Mouse (Mus musculus) lung, adult 2 months (tissue): ENCODE results near the gene Tdrd9.

ENCODE experiments used
- CTCF ChIP-seq: fragments of 200-500 bp; IDR thresholded peaks from 2 replicates; pipeline ENCODE4 v1.5.1; 2011; ENCODE audit warnings: mild to moderate bottlenecking, low read length, control low read depth; ENCODE audit not compliant: insufficient read depth
- POLR2A ChIP-seq: fragments of 200-500 bp; IDR thresholded peaks from 2 replicates; pipeline ENCODE4 v1.6.1; 2011; ENCODE audit warnings: low read depth, mild to moderate bottlenecking, control low read depth, low read length, borderline replicate concordance; ENCODE audit errors: extremely low read depth

DNA sequence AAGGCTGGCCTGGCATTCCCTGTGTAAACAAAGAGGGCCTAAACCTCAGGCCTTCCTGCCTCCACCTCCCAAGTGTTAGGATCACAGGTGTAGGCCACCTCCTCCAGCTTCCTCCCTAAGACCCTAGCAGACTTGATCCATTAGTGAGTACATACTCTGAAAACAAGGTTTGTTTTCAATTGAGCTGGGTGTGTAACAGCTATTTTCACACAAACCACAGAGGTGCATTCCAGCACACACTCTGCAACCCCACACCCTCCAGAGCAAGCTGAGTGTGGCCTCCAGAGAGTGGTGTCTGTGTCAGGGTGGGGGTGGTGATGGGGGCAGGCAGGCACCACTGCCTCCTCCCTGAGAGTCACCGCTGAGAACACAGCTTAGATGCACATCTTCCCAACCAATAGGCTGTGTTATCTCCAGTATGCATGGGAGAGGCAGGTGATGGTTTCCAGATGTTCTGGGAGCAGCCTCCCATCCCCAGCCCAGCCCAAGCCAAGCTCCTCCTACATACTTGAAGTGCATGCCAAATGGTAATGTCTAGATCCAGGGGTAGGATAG, 32.7 kb upstream of the Tdrd9 start:
- TF ChIP-seq CTCF (no peak), POLR2A (no peak)
